In the genomic region with DNA sequence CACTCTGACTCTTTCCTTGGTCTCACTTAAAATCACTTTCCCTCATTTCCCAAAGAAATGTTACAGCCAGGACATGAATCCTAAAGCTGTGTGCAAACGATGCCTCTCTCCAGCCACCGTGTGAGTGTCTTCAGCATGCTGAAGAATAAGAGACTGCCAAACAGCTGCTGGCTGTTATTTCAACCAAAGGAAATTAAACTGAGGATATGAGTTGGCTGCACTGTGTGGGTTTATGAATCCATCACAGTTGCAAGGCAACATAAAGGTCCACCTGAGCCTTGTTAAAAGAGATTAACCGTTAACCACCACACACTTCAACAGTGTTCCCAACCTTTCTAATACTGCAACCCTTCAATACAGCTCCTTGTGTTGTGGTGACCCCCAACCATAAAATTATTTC, we compare ENCODE assay signal across 17 mouse cellular contexts. TPM values are rescaled to one million over a fixed set of nuclear protein-coding genes. Genes with fewer than 3 reads are reported as not detected.
DNase-seq lines count a peak whose midpoint lies in the region; ATAC-seq and TF ChIP-seq lines count a peak whose summit lies in the region.
"Had no signal": no experiment of that assay in that cellular context is flagged by ENCODE, and none has a peak within 500 bp of the region (broad histone marks: within the 10 kb centered on the region; RNA-seq: fewer than 3 reads in every experiment).

No protein-coding gene starts in this region.

- no peak overlapping the region for H3K4me3 ChIP-seq in heart, embryonic 11.5 days (ENCODE audit: low read depth, low read length)
- H3K4me3 ChIP-seq in kidney, postnatal 0 days (replicated peaks; ENCODE audit: low read depth, low read length): no peak overlapping the region
- no peak overlapping the region for H3K4me3 ChIP-seq in limb, embryonic 14.5 days (replicated peaks; ENCODE audit: low read length)
- no peak overlapping the region for H3K4me3 ChIP-seq in forebrain, embryonic 16.5 days (replicated peaks; ENCODE audit: low read length)
- H3K4me3 ChIP-seq: erythroblast, embryonic 14.5 days; layer of hippocampus, adult 2 months had no signal

- DNase-seq in heart, adult 11 months: no peak
- no peak for DNase-seq in kidney, postnatal 0 days (ENCODE audit: low spot score)
- no peak for DNase-seq in kidney, postnatal 4 days
- DNase-seq in fat pad, adult 2 months (ENCODE audit: extremely low read depth, low read depth, low spot score): peak; percentile 66
- DNase-seq in limb, embryonic 14.5 days (ENCODE audit: low spot score): peak; percentile 81
- DNase-seq in embryo, embryonic 9.5 days (ENCODE audit: extremely low spot score): no peak
- DNase-seq: adrenal gland, adult 2 months; gastrocnemius, postnatal 14 days; midbrain, embryonic 14.5 days; right cerebral cortex, postnatal 25 days had no signal

- no peaks in the 10 kb centered on the region for H3K27me3 ChIP-seq in heart, embryonic 11.5 days (ENCODE audit: control insufficient read depth, insufficient read depth, low read length)
- H3K27me3 ChIP-seq in kidney, postnatal 0 days (ENCODE audit: insufficient read depth, low read length): no peaks in the 10 kb centered on the region
- H3K27me3 ChIP-seq in limb, embryonic 14.5 days (ENCODE audit: control insufficient read depth, insufficient read depth, low read length): no peaks in the 10 kb centered on the region
- no peaks in the 10 kb centered on the region; the same call in 1 of the 2 replicates for H3K27me3 ChIP-seq in forebrain, embryonic 16.5 days (replicated peaks; ENCODE audit: control insufficient read depth, insufficient read depth, low read length)
- H3K27me3 ChIP-seq: CH12.LX, Patski had no signal

- WGBS in heart, embryonic 11.5 days (ENCODE audit: insufficient replicate concordance): 61% methylated on average over 3 of the region's 3 CpGs
- WGBS in kidney, postnatal 0 days: 25% methylated on average over 3 of the region's 3 CpGs
- 4% methylated on average over 3 of the region's 3 CpGs for WGBS in limb, embryonic 14.5 days
- 25% methylated on average over 3 of the region's 3 CpGs for WGBS in forebrain, embryonic 16.5 days

- no peak for TF ChIP-seq POLR2A in limb, embryonic 14.5 days (IDR thresholded peaks at IDR 0.05; ENCODE audit: borderline replicate concordance, extremely low read depth, insufficient read depth, insufficient read length)

- H3K4me2 ChIP-seq in heart, embryonic 11.5 days: peak overlapping the region; percentile 29; the same call in 1 of the 2 replicates
- peak overlapping the region; percentile 34; the same call in 1 of the 2 replicates for H3K4me2 ChIP-seq in kidney, postnatal 0 days (ENCODE audit: low read length)
- peak overlapping the region; percentile 8; the same call in 1 of the 2 replicates for H3K4me2 ChIP-seq in limb, embryonic 14.5 days (replicated peaks; ENCODE audit: low read depth, low read length, severe bottlenecking)
- no peak overlapping the region for H3K4me2 ChIP-seq in forebrain, embryonic 16.5 days (ENCODE audit: low read length)

- TF ChIP-seq CTCF in kidney, postnatal 0 days (IDR thresholded peaks at IDR 0.05; ENCODE audit: low read depth): no peak

- no peak for ATAC-seq in heart, embryonic 11.5 days (replicated peaks; ENCODE audit: insufficient number of reproducible peaks, low FRiP score, low TSS enrichment)
- ATAC-seq in kidney, postnatal 0 days (replicated peaks; ENCODE audit: low FRiP score, low read depth): no peak
- peak; percentile 56 for ATAC-seq in limb, embryonic 14.5 days (ENCODE audit: low FRiP score, low read depth)
- ATAC-seq in forebrain, embryonic 16.5 days: no peak
- ATAC-seq: inflammation-experienced regulatory T-cells, adult 6 months; Patski had no signal

- no peak overlapping the region for H3K27ac ChIP-seq in heart, embryonic 11.5 days (ENCODE audit: low read depth, low read length)
- H3K27ac ChIP-seq in kidney, postnatal 0 days: no peak overlapping the region
- peak overlapping the region; percentile 10; the same call in 1 of the 2 replicates for H3K27ac ChIP-seq in limb, embryonic 14.5 days (replicated peaks; ENCODE audit: low read depth, low read length)
- no peak overlapping the region for H3K27ac ChIP-seq in forebrain, embryonic 16.5 days (ENCODE audit: low read length)
- H3K27ac ChIP-seq: layer of hippocampus, adult 2 months had no signal

- no peaks in the 10 kb centered on the region for H3K36me3 ChIP-seq in heart, embryonic 11.5 days (ENCODE audit: control insufficient read depth, insufficient read depth, low read length)
- no peaks in the 10 kb centered on the region for H3K36me3 ChIP-seq in kidney, postnatal 0 days (ENCODE audit: insufficient read depth, low read length)
- H3K36me3 ChIP-seq in limb, embryonic 14.5 days (ENCODE audit: control insufficient read depth, insufficient read depth, low read length): no peaks in the 10 kb centered on the region
- no peaks in the 10 kb centered on the region for H3K36me3 ChIP-seq in forebrain, embryonic 16.5 days (ENCODE audit: control insufficient read depth, insufficient read depth)

- no peaks in the 10 kb centered on the region for H3K9me3 ChIP-seq in heart, embryonic 11.5 days (replicated peaks; ENCODE audit: control insufficient read depth, low read length)
- H3K9me3 ChIP-seq in kidney, postnatal 0 days (replicated peaks; ENCODE audit: low read length): no peaks in the 10 kb centered on the region
- H3K9me3 ChIP-seq in limb, embryonic 14.5 days (ENCODE audit: control insufficient read depth, low read length): no peaks in the 10 kb centered on the region
- H3K9me3 ChIP-seq in forebrain, embryonic 16.5 days (ENCODE audit: control insufficient read depth, low read length): no peaks in the 10 kb centered on the region

- H3K4me1 ChIP-seq in heart, embryonic 11.5 days (ENCODE audit: control insufficient read depth, insufficient read depth, low read length): peaks cover 47% of the 10 kb centered on the region
- peaks cover 30% of the 10 kb centered on the region for H3K4me1 ChIP-seq in kidney, postnatal 0 days (replicated peaks; ENCODE audit: insufficient read depth, low read length)
- H3K4me1 ChIP-seq in limb, embryonic 14.5 days (ENCODE audit: control insufficient read depth, insufficient read depth, low read length): peaks cover 70% of the 10 kb centered on the region
- peaks cover 28% of the 10 kb centered on the region for H3K4me1 ChIP-seq in forebrain, embryonic 16.5 days (replicated peaks; ENCODE audit: control insufficient read depth, insufficient read depth, low read length)

- no peak overlapping the region for H3K9ac ChIP-seq in heart, embryonic 11.5 days (ENCODE audit: low read depth, low read length)
- H3K9ac ChIP-seq in kidney, postnatal 0 days (ENCODE audit: low read depth, low read length): no peak overlapping the region
- no peak overlapping the region for H3K9ac ChIP-seq in limb, embryonic 14.5 days (ENCODE audit: low read depth, low read length, severe bottlenecking)
- H3K9ac ChIP-seq in forebrain, embryonic 16.5 days (replicated peaks; ENCODE audit: low read depth, low read length): no peak overlapping the region

RNA-seq across cellular contexts. Expression of gene Lrig1, which starts 22.5 kb away (rescaled TPM):
- polyA plus RNA-seq in heart, embryonic 11.5 days (2014; fragmentation: Nextera tagmentation; extraction: Ambion mirVana): 10.9 and 11.8 TPM in 2 replicates
- polyA plus RNA-seq in kidney, postnatal 0 days (2015; fragmentation: Nextera tagmentation; extraction: Ambion mirVana): 6.1 and 8.3 TPM in 2 replicates
- 49.4 and 59.6 TPM in 2 replicates for polyA plus RNA-seq in limb, embryonic 14.5 days (2012; rRNA removed)
- polyA plus RNA-seq in limb, embryonic 14.5 days (2014; fragmentation: Nextera tagmentation; extraction: Ambion mirVana): 31.2 and 35.1 TPM in 2 replicates
- polyA plus RNA-seq in forebrain, embryonic 16.5 days (2015; fragmentation: Nextera tagmentation; extraction: Ambion mirVana): 7.1 and 8.3 TPM in 2 replicates

Comparison
In these comparisons a context has a peak if more than half of its experiments do, and no peak if none do; other contexts are left out.
1. DNase-seq: peak in fat pad, adult 2 months (single experiment) and limb, embryonic 14.5 days (single experiment); none in heart, adult 11 months (single experiment), kidney, postnatal 0 days (single experiment), kidney, postnatal 4 days (0 of 2) and embryo, embryonic 9.5 days (single experiment).